Mouse (Mus musculus) thymus, adult 2 months (tissue): ENCODE data around the gene Tll1. TPM values are rescaled to one million over a fixed set of nuclear protein-coding genes. Genes with fewer than 3 reads are reported as not detected.

Experiments used
- DNase-seq: peaks from one replicate; pipeline ENCODE4 v3.0.0; 2021
- H3K27ac ChIP-seq: fragments of 200-500 bp; 2 replicates; pipeline ENCODE4 v1.5.1; 2012; ENCODE audit warnings: low read length, control low read depth; ENCODE audit not compliant: control insufficient read depth, insufficient read depth
- H3K27me3 ChIP-seq: fragments of 200-500 bp; 2 replicates; pipeline ENCODE4 v1.6.1; 2012; ENCODE audit warnings: mild to moderate bottlenecking, low read length, moderate library complexity, mixed read lengths; ENCODE audit not compliant: control insufficient read depth, insufficient read depth
- H3K36me3 ChIP-seq: fragments of 200-500 bp; 2 replicates; pipeline ENCODE4 v1.6.1; 2012; ENCODE audit warnings: mild to moderate bottlenecking, low read length, moderate library complexity; ENCODE audit not compliant: control insufficient read depth, insufficient read depth
- H3K4me1 ChIP-seq: fragments of 200-500 bp; replicated peaks from 2 replicates; pipeline ENCODE4 v1.6.1; 2012; ENCODE audit warnings: low read length; ENCODE audit not compliant: control insufficient read depth, insufficient read depth
- H3K4me3 ChIP-seq: fragments of 200-500 bp; 2 replicates; pipeline ENCODE4 v1.5.1; 2012; ENCODE audit warnings: mild to moderate bottlenecking, low read length, control low read depth, moderate library complexity; ENCODE audit not compliant: control insufficient read depth, insufficient read depth
- CTCF ChIP-seq: fragments of 200-500 bp; IDR thresholded peaks from 2 replicates; pipeline ENCODE4 v1.5.1; 2012; ENCODE audit warnings: mild to moderate bottlenecking, control low read depth, low read length, moderate library complexity, borderline replicate concordance; ENCODE audit not compliant: control insufficient read depth, poor library complexity, insufficient read depth; ENCODE audit errors: extremely low read depth
- POLR2A ChIP-seq: fragments of 200-500 bp; IDR thresholded peaks from 2 replicates; pipeline ENCODE4 v1.6.1; 2012; ENCODE audit warnings: mild to moderate bottlenecking, low read length, control low read depth, moderate library complexity; ENCODE audit not compliant: control insufficient read depth, poor library complexity, insufficient read depth; ENCODE audit errors: extremely low read depth
- WGBS: fragments of 180-500 bp; shearing (Covaris S2); methylation state at CpG from one replicate; pipeline ENCODE4 v1.1.7; 2018; 5-methylcytosine and 5-hydroxymethylcytosine counted together
- polyA plus RNA-seq: library from polyadenylated mRNA; depleted of rRNA; stranded (reverse); fragments of >200 nt; gene quantifications from 2 replicates; pipeline ENCODE4 v1.2.3, GENCODE M21; 2012

The Tll1 gene
- polyA plus RNA-seq, 1 experiment = 0.09 TPM

GRCm38 (mm10) chr8:64206411-64206861 is 365 bp upstream of the Tll1 start:
- H3K4me3 ChIP-seq = no peak overlapping the region
- no peak overlapping the region for H3K27ac ChIP-seq
- H3K27me3 ChIP-seq = 0 out of 2 replicates have a peak, but pooled peaks cover 2% of the 10 kb centered on the region
- DNase-seq = no peak
- 2% methylated on average over 12 of the region's 12 CpGs for WGBS
- H3K4me1 ChIP-seq = no peaks in the 10 kb centered on the region
- no peaks in the 10 kb centered on the region for H3K36me3 ChIP-seq
- TF ChIP-seq CTCF (no peak), POLR2A (no peak)

GRCm38 (mm10) chr8:64205321-64206023 is 599 bp downstream of the Tll1 start:
- no peak for TF ChIP-seq POLR2A
- TF ChIP-seq CTCF = no peak
- Histone ChIP-seq H3K27me3 (0 out of 2 replicates have a peak, but pooled peaks cover 2% of the 10 kb centered on the region), H3K36me3 (no peaks in the 10 kb centered on the region), H3K4me3 (no peak overlapping the region), H3K27ac (no peak overlapping the region), H3K4me1 (no peaks in the 10 kb centered on the region)
- peak; percentile 1 for DNase-seq
- WGBS = 2% methylated on average over 61 of the region's 61 CpGs

GRCm38 (mm10) chr8:64204801-64205311 is 1.2 kb downstream of the Tll1 start:
- 2% methylated on average over 19 of the region's 19 CpGs for WGBS
- no peak for DNase-seq
- Histone ChIP-seq H3K4me3 (no peak overlapping the region), H3K27me3 (0 out of 2 replicates have a peak, but pooled peaks cover 2% of the 10 kb centered on the region), H3K27ac (no peak overlapping the region), H3K4me1 (no peaks in the 10 kb centered on the region), H3K36me3 (no peaks in the 10 kb centered on the region)
- TF ChIP-seq POLR2A = no peak
- no peak for TF ChIP-seq CTCF

- Histone ChIP-seq H3K36me3 (no peaks in the 10 kb centered on the region), H3K27ac (no peak overlapping the region), H3K4me1 (no peaks in the 10 kb centered on the region), H3K4me3 (no peak overlapping the region), H3K27me3 (0 out of 2 replicates have a peak, but pooled peaks cover 2% of the 10 kb centered on the region)
- DNase-seq = no peak
- TF ChIP-seq POLR2A (no peak), CTCF (no peak)
- WGBS = 5% methylated on average over 19 of the region's 19 CpGs
Observed at GRCm38 (mm10) chr8:64204167-64204566, 1.9 kb downstream of the Tll1 start.

- no peaks in the 10 kb centered on the region for H3K4me1 ChIP-seq
- no peak overlapping the region for H3K4me3 ChIP-seq
- no peaks in the 10 kb centered on the region for H3K36me3 ChIP-seq
- 94% methylated on average over 2 of the region's 2 CpGs for WGBS
- no peak overlapping the region for H3K27ac ChIP-seq
- TF ChIP-seq POLR2A (no peak), CTCF (no peak)
- no peak for DNase-seq
- H3K27me3 ChIP-seq = no peaks in the 10 kb centered on the region
Observed at GRCm38 (mm10) chr8:64198326-64198725, 7.7 kb downstream of the Tll1 start.

GRCm38 (mm10) chr8:64193421-64193820 is 12.7 kb downstream of the Tll1 start:
- H3K27me3 ChIP-seq = no peaks in the 10 kb centered on the region
- no peaks in the 10 kb centered on the region for H3K36me3 ChIP-seq
- H3K4me3 ChIP-seq = no peak overlapping the region
- 81% methylated on average over 2 of the region's 2 CpGs for WGBS
- H3K4me1 ChIP-seq = no peaks in the 10 kb centered on the region
- no peak overlapping the region for H3K27ac ChIP-seq
- TF ChIP-seq CTCF (no peak), POLR2A (no peak)
- no peak for DNase-seq

GRCm38 (mm10) chr8:64187881-64188280 is 18.2 kb downstream of the Tll1 start:
- DNase-seq = no peak
- no peak overlapping the region for H3K27ac ChIP-seq
- no peaks in the 10 kb centered on the region for H3K27me3 ChIP-seq
- TF ChIP-seq CTCF = no peak
- no peak for TF ChIP-seq POLR2A
- no peaks in the 10 kb centered on the region for H3K36me3 ChIP-seq
- H3K4me1 ChIP-seq = no peaks in the 10 kb centered on the region
- 91% methylated on average over 2 of the region's 2 CpGs for WGBS
- H3K4me3 ChIP-seq = no peak overlapping the region

- Histone ChIP-seq H3K27ac (no peak overlapping the region), H3K36me3 (no peaks in the 10 kb centered on the region), H3K27me3 (no peaks in the 10 kb centered on the region), H3K4me3 (no peak overlapping the region), H3K4me1 (no peaks in the 10 kb centered on the region)
- TF ChIP-seq POLR2A (no peak), CTCF (no peak)
- DNase-seq = no peak
- 88% methylated on average over 2 of the region's 2 CpGs for WGBS
Observed at GRCm38 (mm10) chr8:64176931-64177330, 29.1 kb downstream of the Tll1 start.
